Mouse (Mus musculus) gastrocnemius, postnatal 14 days (tissue): Measurements from ENCODE around the gene Klhl29. TPM values are rescaled to one million over a fixed set of nuclear protein-coding genes. Genes with fewer than 3 reads are reported as not detected.
A peak's percentile ranks its signal among the peaks of the same experiment; 100 is the strongest.

Experiments
- DNase-seq: peaks from one replicate; pipeline ENCODE4 v3.0.0; 2021; ENCODE audit warnings: mixed read lengths
- intact Hi-C: fragments of 180-260 bp; cut with DNase I; formaldehyde crosslinking; loops from one replicate; pipeline ENCODE4 v1.15.1; 2025; ENCODE audit warnings: low total_unique reads
- long read RNA-seq, 2 experiments: library from polyadenylated mRNA; stranded (forward); transcript quantifications; one replicate each; pipeline ENCODE4 v2.0.0; 2021
- total RNA-seq, 2 experiments: library from RNA; stranded (reverse); gene quantifications; 2 replicates each; pipeline ENCODE4 v1.2.3; 2021

The Klhl29 gene
- 1 to 10 TPM; 3.5 to 3.9 TPM for total RNA-seq
- long read RNA-seq, experiment 1, result 0 reads
- long read RNA-seq, experiment 2, partial matches to known transcripts, result 0 of 2 reads
- long read RNA-seq, experiment 2, other reads (novel, unspliced or antisense), result 2 of 2 reads

GRCm38 (mm10) chr12:5375616-5376461, at the start of gene Klhl29:
Klhl29 (minus strand) TSS chr12:5375682.
- peak; percentile 90 for DNase-seq
- intact Hi-C loops, result no loop called here

GRCm38 (mm10) chr12:5425276-5425675, 49.8 kb upstream of the Klhl29 start:
- no peak for DNase-seq
- intact Hi-C loops, result no loop called here

GRCm38 (mm10) chr12:5415806-5416205, 40.3 kb upstream of the Klhl29 start:
- DNase-seq, result no peak
- intact Hi-C loops, result no loop called here

GRCm38 (mm10) chr12:5413976-5414375, 38.5 kb upstream of the Klhl29 start:
- intact Hi-C loops, result no loop called here
- no peak for DNase-seq

GRCm38 (mm10) chr12:5411761-5412537, 36.5 kb upstream of the Klhl29 start:
- intact Hi-C loops, result no loop called here
- no peak for DNase-seq

- intact Hi-C loops, result no loop called here
- DNase-seq, result no peak
Measured at GRCm38 (mm10) chr12:5411346-5411745, 35.9 kb upstream of the Klhl29 start.

- peak; percentile 86 for DNase-seq
- intact Hi-C loops, result no loop called here
Measured at GRCm38 (mm10) chr12:5410391-5411115, 35.1 kb upstream of the Klhl29 start.

GRCm38 (mm10) chr12:5407175-5407574, 31.7 kb upstream of the Klhl29 start:
- intact Hi-C loops, result no loop called here
- no peak for DNase-seq

GRCm38 (mm10) chr12:5397423-5397822, 21.9 kb upstream of the Klhl29 start:
- intact Hi-C loops, result no loop called here
- DNase-seq, result no peak

- intact Hi-C loops, result no loop called here
- no peak for DNase-seq
Measured at GRCm38 (mm10) chr12:5395188-5395587, 19.7 kb upstream of the Klhl29 start.

GRCm38 (mm10) chr12:5387112-5387511, 11.6 kb upstream of the Klhl29 start:
- intact Hi-C loops, result no loop called here
- no peak for DNase-seq

- intact Hi-C loops, result no loop called here
- DNase-seq, result no peak
Measured at GRCm38 (mm10) chr12:5386688-5387087, 11.2 kb upstream of the Klhl29 start.

- intact Hi-C loops, result no loop called here
- no peak for DNase-seq
Measured at GRCm38 (mm10) chr12:5381694-5382093, 6.2 kb upstream of the Klhl29 start.

GRCm38 (mm10) chr12:5374684-5375615, 532 bp downstream of the Klhl29 start:
- intact Hi-C loops, result no loop called here
- DNase-seq, result peak; percentile 63

GRCm38 (mm10) chr12:5374196-5374683, 1.2 kb downstream of the Klhl29 start:
- DNase-seq, result peak; percentile 24

GRCm38 (mm10) chr12:5373641-5374195, 1.8 kb downstream of the Klhl29 start:
- peak; percentile 36 for DNase-seq
- intact Hi-C loops, result no loop called here

More at GRCm38 (mm10) chr12:5374196-5374683, 1.2 kb downstream of the Klhl29 start:
- intact Hi-C loops, result no loop called here

GRCm38 (mm10) chr12:5369396-5369795, 6.1 kb downstream of the Klhl29 start:
- intact Hi-C loops, result no loop called here
- DNase-seq, result no peak

- no peak for DNase-seq
- intact Hi-C loops, result no loop called here
Measured at GRCm38 (mm10) chr12:5364836-5365235, 10.6 kb downstream of the Klhl29 start.
